Mouse (Mus musculus): ENCODE measurements at regions not wholly inside any gene's neighbourhood (a gene's known extent, or its start where the extent isn't known, plus 50 kb on each side); places are given as distances from the start of the nearest gene placed in this dataset.

DNA sequence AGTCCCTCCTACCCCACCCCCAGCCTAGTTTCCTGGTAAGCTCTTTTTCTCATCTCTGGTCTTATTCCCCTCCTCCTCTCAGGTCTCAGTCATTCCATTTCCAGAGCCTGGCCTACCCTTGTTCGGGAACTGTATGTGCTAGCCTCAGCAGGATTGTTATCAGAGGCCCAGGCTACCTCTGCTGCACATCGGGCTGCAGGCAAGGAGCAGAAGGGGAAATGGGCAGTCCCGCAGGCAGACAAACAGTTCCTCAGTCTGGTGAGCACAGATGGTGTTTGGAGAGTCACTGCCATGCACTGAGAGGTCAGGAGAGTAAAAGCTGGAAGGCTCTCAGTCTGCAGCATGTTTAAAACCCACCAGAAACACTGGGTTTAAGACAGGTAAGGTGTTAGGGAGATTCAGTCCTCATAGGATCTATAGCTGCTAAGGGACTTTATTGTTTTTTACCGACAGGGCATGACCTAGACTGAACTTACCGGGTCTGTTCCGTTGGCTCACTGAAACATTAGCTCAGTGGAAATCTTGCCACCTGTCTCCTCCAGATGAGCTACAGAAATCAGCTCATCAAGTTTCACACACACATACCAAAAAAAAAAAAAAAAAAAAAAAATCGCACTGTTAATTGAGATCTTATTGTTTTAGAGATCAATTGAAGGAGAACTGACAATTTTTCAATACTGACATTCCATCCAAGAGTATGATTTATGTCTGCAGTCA is 74.2 kb upstream of the Eed start:
- TF ChIP-seq MYOG (IDR thresholded peaks at IDR 0.05; ENCODE audit: control insufficient read depth, extremely low read depth, insufficient read length) (no peak), CTCF (IDR thresholded peaks at IDR 0.05; ENCODE audit: control insufficient read depth, insufficient read depth, insufficient read length) (no peak), USF1 (IDR thresholded peaks at IDR 0.05; ENCODE audit: low read depth) (no peak), MAX (IDR thresholded peaks at IDR 0.05) (no peak), MYOD1 (IDR thresholded peaks at IDR 0.05; ENCODE audit: control insufficient read depth, insufficient read length, low read depth) (no peak)

Data from C2C12 (cell line).